Mouse (Mus musculus) MEL (cell line): ENCODE results near the gene Wasl.

Experiments used
- BHLHE40 ChIP-seq: IDR thresholded peaks from 2 replicates; pipeline ENCODE4 v1.6.1; 2012; ENCODE audit warnings: low read depth, mild to moderate bottlenecking, inconsistent platforms, low read length, improper control_type of control experiment, borderline replicate concordance
- CHD2 ChIP-seq: IDR thresholded peaks from 2 replicates; pipeline ENCODE4 v1.6.1; 2011; ENCODE audit warnings: low read length, improper control_type of control experiment
- CTCF ChIP-seq, 3 experiments: IDR thresholded peaks in 2 of 3; conservative IDR thresholded peaks in 1 of 3; 2 replicates each; pipeline ENCODE4 v1.5.1; 2011 to 2012; ENCODE audit warnings: low read length in 3 of 3, low read depth in 2 of 3, mild to moderate bottlenecking in 2 of 3, improper control_type of control experiment in 1 of 3, inconsistent platforms in 1 of 3, mixed read lengths in 1 of 3, moderate library complexity in 1 of 3; ENCODE audit not compliant: control insufficient read depth in 1 of 3, insufficient read depth in 1 of 3, poor library complexity in 1 of 3, severe bottlenecking in 1 of 3
- E2F4 ChIP-seq: IDR thresholded peaks from 2 replicates; pipeline ENCODE4 v1.6.1; 2011; ENCODE audit warnings: low read depth, low read length, improper control_type of control experiment, borderline replicate concordance
- HCFC1 ChIP-seq: IDR thresholded peaks from 2 replicates; pipeline ENCODE4 v1.6.1; 2012; ENCODE audit warnings: low read depth, mild to moderate bottlenecking, inconsistent platforms, low read length, improper control_type of control experiment, moderate library complexity
- MAX ChIP-seq: IDR thresholded peaks from 2 replicates; pipeline ENCODE4 v1.6.1; 2011; ENCODE audit warnings: low read length, improper control_type of control experiment
- NRF1 ChIP-seq: IDR thresholded peaks from 2 replicates; pipeline ENCODE4 v1.6.1; 2014; ENCODE audit warnings: low read depth, mild to moderate bottlenecking, inconsistent platforms, low read length, improper control_type of control experiment, moderate library complexity; ENCODE audit not compliant: poor library complexity, insufficient read depth, severe bottlenecking
- POLR2A ChIP-seq, 2 experiments: IDR thresholded peaks; 2 replicates each; pipeline ENCODE4 v1.6.1; 2011 to 2012; ENCODE audit warnings: low read length in 2 of 2, mild to moderate bottlenecking in 2 of 2, control low read depth in 1 of 2, improper control_type of control experiment in 1 of 2, low read depth in 1 of 2, moderate library complexity in 1 of 2; ENCODE audit not compliant: control insufficient read depth in 1 of 2, insufficient read depth in 1 of 2, poor library complexity in 1 of 2
- RCOR1 ChIP-seq: IDR thresholded peaks from 2 replicates; pipeline ENCODE4 v1.6.1; 2012; ENCODE audit warnings: low read depth, mild to moderate bottlenecking, inconsistent platforms, low read length, improper control_type of control experiment

GRCm38 (mm10) chr6:24572431-24572830, 92.4 kb downstream of the Wasl start:
- TF ChIP-seq E2F4 (no peak), CTCF (IDR thresholded peaks at IDR 0.05 in 2 of 3, conservative IDR thresholded peaks at IDR 0.05 in 1 of 3; ENCODE audit: control insufficient read depth in 1 of 3, insufficient read depth in 1 of 3, low read depth in 2 of 3, low read length in 3 of 3, poor library complexity in 1 of 3, severe bottlenecking in 1 of 3) (no peak), POLR2A (IDR thresholded peaks at IDR 0.05; ENCODE audit: control insufficient read depth in 1 of 2, insufficient read depth in 1 of 2, low read depth in 1 of 2, low read length in 2 of 2, poor library complexity in 1 of 2) (no peak), BHLHE40 (no peak), RCOR1 (no peak), MAX (no peak), NRF1 (no peak), HCFC1 (no peak), CHD2 (no peak)
